Mouse (Mus musculus) liver, postnatal 0 days (tissue): ENCODE measurements around the gene Mmp27. TPM values are rescaled to one million over a fixed set of nuclear protein-coding genes. Genes with fewer than 3 reads are reported as not detected.

ENCODE experiments used
- ATAC-seq: fragments of 200-750 bp; cut with Nextera tagmentation; 2 replicates; pipeline ENCODE4 v1.8.0; 2017; ENCODE audit warnings: mild to moderate bottlenecking, moderate library complexity
- DNase-seq: peaks from one replicate; pipeline ENCODE4 v3.0.0-alpha.2; 2016
- H3K27ac ChIP-seq: fragments of 300-500 bp; sonication (generic); 2 replicates; pipeline ENCODE4 v1.5.1; 2014; ENCODE audit warnings: antibody characterized with exemption, moderate library complexity, mild to moderate bottlenecking, low read depth
- H3K27me3 ChIP-seq: fragments of 300-500 bp; sonication (generic); 2 replicates; pipeline ENCODE4 v1.6.1; 2014; ENCODE audit warnings: low read length, control low read depth, mixed read lengths; ENCODE audit not compliant: insufficient read depth
- H3K36me3 ChIP-seq: fragments of 300-500 bp; sonication (generic); replicated peaks from 2 replicates; pipeline ENCODE4 v1.6.1; 2014; ENCODE audit warnings: mild to moderate bottlenecking, control low read depth, low read length, moderate library complexity, mixed read lengths; ENCODE audit not compliant: insufficient read depth
- H3K4me1 ChIP-seq: fragments of 300-500 bp; sonication (generic); 2 replicates; pipeline ENCODE4 v1.6.1; 2014; ENCODE audit warnings: antibody characterized with exemption, mild to moderate bottlenecking, control low read depth; ENCODE audit not compliant: insufficient read depth
- H3K4me2 ChIP-seq: fragments of 300-500 bp; sonication (generic); 2 replicates; pipeline ENCODE4 v1.6.1; 2014; ENCODE audit warnings: low read depth, mild to moderate bottlenecking, low read length, moderate library complexity, mixed read lengths
- H3K4me3 ChIP-seq: fragments of 300-500 bp; sonication (generic); 2 replicates; pipeline ENCODE4 v1.5.1; 2014; ENCODE audit warnings: low read depth, low read length
- H3K9ac ChIP-seq: fragments of 300-500 bp; sonication (generic); replicated peaks from 2 replicates; pipeline ENCODE4 v1.6.1; 2014; ENCODE audit warnings: mild to moderate bottlenecking, moderate library complexity
- H3K9me3 ChIP-seq: fragments of 300-500 bp; sonication (generic); 2 replicates; pipeline ENCODE4 v1.6.1; 2016; ENCODE audit warnings: mild to moderate bottlenecking, control low read depth, low read length, mixed read lengths
- CTCF ChIP-seq: sonication (generic); IDR thresholded peaks from 2 replicates; pipeline ENCODE4 v1.5.1; 2016; ENCODE audit warnings: antibody characterized with exemption, low read depth
- EP300 ChIP-seq: IDR thresholded peaks from 2 replicates; pipeline ENCODE4 v1.6.1; 2016; ENCODE audit warnings: antibody characterized with exemption, low read depth, mild to moderate bottlenecking
- polyA plus RNA-seq: library from polyadenylated mRNA; unstranded; fragments of >200 nt; fragmentation: Nextera tagmentation; extraction: Ambion mirVana; gene quantifications from 2 replicates; pipeline ENCODE4 v1.2.1, GENCODE M21; 2015

Mmp27 gene
- polyA plus RNA-seq, 1 experiment from 2014 or later = 0.33 TPM

- H3K9ac ChIP-seq = no peak within 1 kb of the TSS
- H3K4me1 ChIP-seq = no peaks in the 10 kb centered on the region
- no peak for TF ChIP-seq CTCF
- TF ChIP-seq EP300 = no peak
- no peak within 1 kb of the TSS for H3K4me3 ChIP-seq
- no peaks in the 10 kb centered on the region for H3K36me3 ChIP-seq
- no peak within 1 kb of the TSS for H3K27ac ChIP-seq
- no peak within 1 kb of the TSS for H3K4me2 ChIP-seq
- ATAC-seq = no peak
- H3K27me3 ChIP-seq = no peaks in the 10 kb centered on the region
- DNase-seq = no peak
- no peaks in the 10 kb centered on the region for H3K9me3 ChIP-seq
Observed at GRCm38 (mm10) chr9:7627931-7628330, 56.7 kb downstream of the Mmp27 start, which contains the start of gene Mmp20. Gene Mmp20, plus strand, starts transcription at chr9:7628231.

Other genes starting within 250 kb of the Mmp27 start
- gene Mmp12, start 227.0 kb upstream of the Mmp27 start, polyA plus RNA-seq = 0.27 and 0.63 TPM in 2 replicates
- gene Mmp1b, start 183.3 kb upstream of the Mmp27 start, polyA plus RNA-seq = not detected in 2 replicates
- not detected in 2 replicates for gene Mmp3, start 125.6 kb upstream of the Mmp27 start, polyA plus RNA-seq
- not detected in 2 replicates for gene Mmp10, start 69.0 kb upstream of the Mmp27 start, polyA plus RNA-seq
- 16.8 and 17.2 TPM in 2 replicates for gene Mmp8, start 12.9 kb upstream of the Mmp27 start, polyA plus RNA-seq
- not detected in 2 replicates for gene Mmp20, start 56.8 kb downstream of the Mmp27 start, polyA plus RNA-seq
- gene Mmp7, start 120.7 kb downstream of the Mmp27 start, polyA plus RNA-seq = not detected in 2 replicates
- gene Tmem123, start 192.6 kb downstream of the Mmp27 start, polyA plus RNA-seq = 27.7 and 29.2 TPM in 2 replicates